Mouse (Mus musculus) ES-Bruce4 (cell line): Measurements from ENCODE around the gene Treml1. TPM values are rescaled to one million over a fixed set of nuclear protein-coding genes. Genes with fewer than 3 reads are reported as not detected.

Source experiments
- H3K27ac ChIP-seq: 2 replicates; pipeline ENCODE4 v1.5.1; 2012; ENCODE audit warnings: low read length, inconsistent platforms; ENCODE audit not compliant: insufficient read depth
- H3K27me3 ChIP-seq: 2 replicates; pipeline ENCODE4 v1.6.1; 2012; ENCODE audit warnings: mild to moderate bottlenecking, low read length, inconsistent platforms; ENCODE audit not compliant: control insufficient read depth, poor library complexity, insufficient read depth, severe bottlenecking
- H3K36me3 ChIP-seq: 2 replicates; pipeline ENCODE4 v1.6.1; 2012; ENCODE audit warnings: inconsistent platforms, mild to moderate bottlenecking, low read length, moderate library complexity; ENCODE audit not compliant: control insufficient read depth, poor library complexity, insufficient read depth, severe bottlenecking
- H3K4me1 ChIP-seq: one replicate; pipeline ENCODE4 v1.8.1; 2011; ENCODE audit warnings: low read length; ENCODE audit not compliant: control insufficient read depth, insufficient read depth
- H3K4me3 ChIP-seq: 2 replicates; pipeline ENCODE4 v1.5.1; 2011; ENCODE audit warnings: low read depth, mild to moderate bottlenecking, low read length
- H3K9ac ChIP-seq: 2 replicates; pipeline ENCODE4 v1.6.1; 2012; ENCODE audit warnings: low read depth, mild to moderate bottlenecking, inconsistent platforms; ENCODE audit not compliant: poor library complexity, severe bottlenecking
- H3K9me3 ChIP-seq: replicated peaks from 2 replicates; pipeline ENCODE4 v1.6.1; 2012; ENCODE audit warnings: mild to moderate bottlenecking, low read length, inconsistent platforms; ENCODE audit not compliant: control insufficient read depth, poor library complexity, insufficient read depth, severe bottlenecking
- CTCF ChIP-seq: IDR thresholded peaks from one replicate; pipeline ENCODE4 v1.8.1; 2011; ENCODE audit warnings: low read depth, low read length
- EP300 ChIP-seq: IDR thresholded peaks from 2 replicates; pipeline ENCODE4 v1.6.1; 2011; ENCODE audit warnings: low read depth, low read length; ENCODE audit not compliant: insufficient read depth
- POLR2A ChIP-seq: IDR thresholded peaks from one replicate; pipeline ENCODE4 v1.8.1; 2011; ENCODE audit warnings: low read length; ENCODE audit not compliant: insufficient read depth
- polyA plus RNA-seq: library from polyadenylated mRNA; stranded (reverse); fragments of >200 nt; gene quantifications from 2 replicates; pipeline ENCODE4 v1.2.4, GENCODE M21; 2011; ENCODE audit warnings: low read depth; ENCODE audit not compliant: missing spikeins, insufficient read depth, insufficient read length

The Treml1 gene
- polyA plus RNA-seq, 1 experiment = not detected

- Histone ChIP-seq H3K36me3 (no peaks in the 10 kb centered on the region), H3K9me3 (no peaks in the 10 kb centered on the region), H3K27ac (no peak overlapping the region), H3K4me1 (no peaks in the 10 kb centered on the region), H3K4me3 (no peak overlapping the region), H3K9ac (no peak overlapping the region), H3K27me3 (no peaks in the 10 kb centered on the region)
- TF ChIP-seq EP300 (no peak), CTCF (no peak), POLR2A (no peak)
These were observed 2.6 kb downstream of the Treml1 start for GRCm38 (mm10) chr17:48362346-48362745.

GRCm38 (mm10) chr17:48362966-48363365 is 3.2 kb downstream of the Treml1 start:
- Histone ChIP-seq H3K4me1 (no peaks in the 10 kb centered on the region), H3K27me3 (no peaks in the 10 kb centered on the region), H3K9ac (no peak overlapping the region), H3K27ac (no peak overlapping the region), H3K9me3 (no peaks in the 10 kb centered on the region), H3K36me3 (no peaks in the 10 kb centered on the region), H3K4me3 (no peak overlapping the region)
- no peak for TF ChIP-seq CTCF
- TF ChIP-seq EP300 = no peak
- TF ChIP-seq POLR2A = no peak

DNA sequence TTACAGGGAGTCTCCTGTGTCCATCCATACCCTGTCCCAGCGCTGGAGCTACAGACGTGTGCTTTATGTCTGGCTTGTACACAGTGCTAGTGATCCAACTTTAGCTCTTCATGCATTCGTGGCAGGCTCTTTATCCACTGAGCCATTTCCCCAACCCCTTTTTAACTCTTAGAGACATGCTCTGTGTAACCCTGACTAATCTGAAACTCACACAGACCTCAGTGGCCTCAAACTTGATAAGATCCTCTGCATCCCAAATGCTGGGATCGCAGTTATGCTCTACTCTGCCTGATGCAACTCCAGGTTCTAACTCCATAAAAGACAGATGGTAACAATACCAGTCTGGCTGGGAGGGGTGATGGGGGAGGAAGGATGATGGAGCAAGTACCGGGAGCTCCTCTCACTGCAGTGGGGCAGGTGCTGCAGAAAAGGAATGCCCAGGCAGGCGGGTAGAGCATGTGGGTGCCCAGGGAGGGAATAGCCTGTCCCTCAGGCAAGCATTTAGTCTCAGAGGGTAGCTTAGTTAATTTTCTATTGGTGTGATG is 3.8 kb downstream of the Treml1 start:
- Histone ChIP-seq H3K9ac (no peak overlapping the region), H3K9me3 (no peaks in the 10 kb centered on the region), H3K27ac (no peak overlapping the region), H3K4me1 (no peaks in the 10 kb centered on the region), H3K36me3 (no peaks in the 10 kb centered on the region), H3K4me3 (no peak overlapping the region), H3K27me3 (no peaks in the 10 kb centered on the region)
- TF ChIP-seq CTCF (no peak), POLR2A (no peak), EP300 (no peak)

DNA sequence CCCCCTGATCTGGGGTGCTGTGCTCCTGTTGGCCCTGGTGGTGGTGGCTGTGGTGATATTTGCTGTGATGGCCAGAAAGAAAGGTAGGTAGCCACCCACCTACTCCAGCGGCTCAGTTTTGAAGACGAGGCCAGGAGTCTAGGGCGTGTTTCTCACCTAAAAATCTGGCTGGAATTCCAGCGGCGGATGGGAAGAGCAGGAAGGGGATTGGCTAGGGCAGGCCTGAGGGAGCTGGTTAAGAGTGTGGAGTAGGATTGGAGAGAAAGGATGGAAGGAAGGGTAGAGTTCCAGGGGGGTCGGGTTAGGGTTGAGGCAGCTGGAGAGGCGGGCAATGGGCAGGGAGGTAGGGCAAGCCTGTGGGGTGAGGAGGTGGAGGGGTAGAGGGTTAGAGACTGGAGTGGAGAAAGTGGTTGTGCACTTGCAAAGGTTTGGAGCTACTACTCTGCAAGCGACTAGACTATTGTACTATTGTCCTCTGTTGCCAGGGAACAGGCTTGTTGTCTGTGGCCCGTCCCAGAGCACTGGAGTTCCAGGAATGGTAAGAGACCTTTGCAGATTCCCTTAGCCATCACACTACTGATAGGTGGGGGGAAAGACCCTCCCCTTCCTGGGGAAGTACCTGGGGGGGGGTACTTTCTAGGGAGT is 5.9 kb downstream of the Treml1 start:
- Histone ChIP-seq H3K27me3 (no peaks in the 10 kb centered on the region), H3K9me3 (no peaks in the 10 kb centered on the region), H3K36me3 (no peaks in the 10 kb centered on the region), H3K4me1 (no peaks in the 10 kb centered on the region), H3K4me3 (no peak overlapping the region), H3K9ac (no peak overlapping the region), H3K27ac (no peak overlapping the region)
- no peak for TF ChIP-seq POLR2A
- TF ChIP-seq EP300 = no peak
- no peak for TF ChIP-seq CTCF

- Histone ChIP-seq H3K27me3 (no peaks in the 10 kb centered on the region), H3K36me3 (no peaks in the 10 kb centered on the region), H3K4me1 (no peaks in the 10 kb centered on the region), H3K9me3 (no peaks in the 10 kb centered on the region), H3K4me3 (no peak overlapping the region), H3K27ac (no peak overlapping the region), H3K9ac (no peak overlapping the region)
- TF ChIP-seq POLR2A (no peak), EP300 (no peak), CTCF (no peak)
These were observed 7.1 kb downstream of the Treml1 start for GRCm38 (mm10) chr17:48366806-48367205.

DNA sequence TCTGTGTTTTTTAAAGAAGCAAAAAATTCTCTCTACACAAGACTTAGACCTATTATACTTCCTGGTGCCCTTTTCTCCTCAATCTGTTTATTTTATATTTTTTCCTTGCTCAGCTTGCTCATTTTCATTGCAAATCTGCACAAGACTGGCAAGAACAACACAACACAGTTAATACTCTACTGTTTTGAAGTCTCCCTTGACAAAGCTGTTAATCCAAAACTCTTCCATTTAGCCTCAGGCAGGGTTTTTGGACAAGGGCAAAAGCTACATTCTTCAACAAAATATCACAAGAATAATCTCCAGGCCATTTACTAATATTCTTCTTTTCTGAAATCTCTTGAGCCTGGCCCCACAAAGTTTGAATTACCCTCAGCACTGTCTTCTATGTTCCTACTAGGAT is 11.9 kb downstream of the Treml1 start:
- H3K27me3 ChIP-seq = no peaks in the 10 kb centered on the region
- no peak for TF ChIP-seq POLR2A
- TF ChIP-seq EP300 = no peak
- TF ChIP-seq CTCF = no peak
- H3K27ac ChIP-seq = no peak overlapping the region
- H3K9me3 ChIP-seq = peaks cover 6% of the 10 kb centered on the region; the same call in 1 of the 2 replicates
- no peak overlapping the region for H3K9ac ChIP-seq
- no peaks in the 10 kb centered on the region for H3K36me3 ChIP-seq
- H3K4me1 ChIP-seq = no peaks in the 10 kb centered on the region
- no peak overlapping the region for H3K4me3 ChIP-seq
